Mouse (Mus musculus): ENCODE measurements around the gene Ikbkg.
"Not testable (repeated sequence)": the region's sequence is repeated elsewhere in the genome, so short reads cannot be mapped to it uniquely, and the experiment has no call there.

Ikbkg gene

DNA sequence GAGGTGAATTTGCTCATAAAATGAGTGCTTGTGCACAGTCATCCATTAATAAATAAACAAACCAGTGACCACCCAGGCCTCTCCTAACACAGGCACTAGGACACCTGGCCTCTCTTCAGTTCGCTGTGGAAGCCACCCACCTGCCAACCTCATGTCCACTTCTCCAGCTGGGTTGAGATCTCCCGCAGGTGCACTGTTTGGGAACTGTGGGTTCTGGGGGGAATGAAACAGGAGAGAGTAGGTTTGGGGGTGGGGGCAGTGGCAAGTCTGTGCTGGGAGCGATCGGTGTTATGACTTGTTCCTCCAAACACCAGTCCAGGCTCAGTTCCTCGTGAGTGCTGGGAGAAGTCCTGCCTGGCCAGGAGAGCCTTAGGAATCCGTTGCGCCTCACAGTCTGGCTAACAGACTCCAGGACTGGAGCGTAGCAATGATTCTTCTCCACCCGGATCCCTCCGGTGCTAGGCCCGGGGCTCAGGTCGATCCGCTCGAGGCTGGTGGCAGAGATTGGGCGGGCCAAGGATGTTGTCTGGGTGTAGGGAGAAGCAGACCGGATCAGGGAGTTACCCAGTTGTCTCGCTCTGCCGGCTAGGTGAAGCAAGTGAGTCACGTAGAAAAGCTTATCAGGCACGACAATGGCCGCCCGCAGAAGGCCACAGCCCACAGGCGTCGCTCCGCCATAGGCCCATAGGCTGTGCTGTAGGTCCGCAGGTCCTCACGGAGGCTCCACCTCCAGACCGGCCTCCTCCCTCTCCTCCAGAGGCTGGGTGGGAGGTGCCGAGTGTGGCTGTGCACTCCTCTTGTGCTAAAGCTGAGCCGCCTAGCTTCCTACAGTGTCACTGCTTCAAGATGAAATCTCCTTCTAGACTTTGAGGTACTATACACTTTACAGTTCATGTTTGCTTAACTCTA, at the start of gene Ikbkg, which contains the start of gene Fam3a:
Gene Ikbkg (plus strand): TSS at position 756 of the 909 bp plus-strand sequence.
Gene Fam3a (minus strand): TSS at position 738 of the 909 bp plus-strand sequence.
- DNase-seq (ENCODE audit: low read depth, low spot score) = peak; percentile 63

DNA sequence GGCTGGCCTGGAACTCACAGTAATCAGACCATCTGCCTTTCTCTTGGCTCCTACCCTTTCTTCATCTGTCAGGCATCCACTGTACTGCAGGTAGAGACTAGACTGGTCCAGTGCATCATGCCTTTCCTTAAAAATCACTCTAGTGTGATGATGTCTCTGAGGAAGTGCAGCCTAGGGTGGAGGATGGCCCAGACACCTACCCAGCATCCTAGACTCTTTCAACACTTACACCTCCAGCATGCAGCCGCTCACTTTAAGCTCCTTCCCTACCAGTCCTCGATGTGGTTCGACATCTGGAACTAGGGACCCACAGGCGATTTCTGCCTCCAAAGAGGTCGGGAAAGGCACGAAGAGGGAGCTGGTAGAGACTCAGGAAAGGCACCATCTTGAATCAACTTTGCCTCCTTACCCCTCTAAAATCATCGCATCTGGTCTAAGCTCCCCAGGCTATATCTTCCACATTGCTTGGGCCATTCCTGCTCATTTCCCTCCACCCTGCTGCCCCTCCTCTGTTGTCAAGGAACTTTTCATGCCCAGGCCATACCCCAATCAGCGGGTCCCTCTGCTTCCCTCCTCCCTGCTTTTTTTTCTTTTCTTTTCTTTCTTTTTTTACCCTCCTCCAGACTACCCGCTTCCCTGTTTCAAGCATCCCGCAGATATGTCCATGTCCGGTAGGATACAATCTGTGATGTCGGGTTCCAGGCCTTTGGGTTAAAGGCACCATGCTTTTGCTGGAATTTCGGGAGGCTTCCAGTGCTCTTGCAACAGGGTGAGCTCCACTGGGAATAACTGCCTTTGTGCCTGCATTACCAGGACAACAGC, 40.2 kb upstream of the Ikbkg start:
- no peak for DNase-seq (ENCODE audit: low read depth, low spot score)

DNA sequence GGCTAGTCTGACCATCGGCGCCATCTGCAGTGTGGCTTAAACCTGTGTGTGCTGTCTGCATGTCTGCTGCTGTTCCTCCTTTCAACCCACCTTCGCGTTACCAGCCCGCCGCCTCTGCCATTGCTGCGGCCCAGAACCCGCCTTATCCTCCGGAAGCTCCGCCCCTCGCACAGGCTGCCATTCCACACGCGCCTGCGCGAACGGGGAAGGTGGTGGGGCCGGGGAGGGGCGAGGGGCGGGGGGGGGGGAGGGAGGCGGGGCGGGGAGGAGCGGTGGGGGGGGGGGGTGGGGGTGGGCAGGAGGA, 39.7 kb upstream of the Ikbkg start, which contains the start of gene Lage3:
Gene Lage3 (minus strand): TSS at position 152 of the 304 bp plus-strand sequence.
- peak; percentile 72 for DNase-seq (ENCODE audit: low read depth, low spot score)

DNA sequence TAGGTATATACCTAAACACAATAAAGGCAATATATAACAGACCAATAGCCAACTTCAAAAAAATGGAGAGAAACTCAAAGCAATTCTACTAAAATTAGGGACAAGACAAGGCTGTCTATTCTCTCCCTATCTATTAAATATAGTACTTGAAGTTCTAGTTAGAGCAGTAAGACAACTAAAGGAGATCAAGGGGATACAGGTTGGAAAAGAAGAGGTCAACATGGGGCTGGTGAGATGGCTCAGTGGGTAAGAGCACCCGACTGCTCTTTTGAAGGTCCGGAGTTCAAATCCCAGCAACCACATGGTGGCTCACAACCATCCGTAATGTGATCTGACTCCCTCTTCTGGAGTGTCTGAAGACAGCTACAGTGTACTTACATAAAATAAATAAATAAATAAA, 36.0 kb upstream of the Ikbkg start:
- DNase-seq (ENCODE audit: low read depth, low spot score) = not testable (repeated sequence)

DNA sequence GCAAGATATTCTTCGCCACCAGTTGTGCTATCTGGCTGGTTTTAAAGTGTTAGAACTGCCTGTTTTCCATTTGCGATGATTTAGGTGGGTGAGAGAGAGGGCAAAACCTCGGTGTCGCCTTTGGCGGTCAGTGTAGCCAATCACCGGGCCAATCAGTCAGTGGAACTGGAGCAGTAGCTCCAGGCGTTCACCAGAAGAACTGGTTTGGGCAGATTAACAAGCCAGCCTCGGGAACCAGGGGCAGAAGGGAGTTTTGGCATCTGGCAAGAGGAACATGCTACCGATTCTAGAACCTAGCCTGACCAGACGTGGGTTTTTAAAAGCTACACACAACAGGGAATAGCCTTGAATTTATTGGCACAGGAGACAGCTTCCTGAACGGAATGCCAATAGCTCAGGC, 33.9 kb upstream of the Ikbkg start:
- DNase-seq (ENCODE audit: low read depth, low spot score) = no peak

DNA sequence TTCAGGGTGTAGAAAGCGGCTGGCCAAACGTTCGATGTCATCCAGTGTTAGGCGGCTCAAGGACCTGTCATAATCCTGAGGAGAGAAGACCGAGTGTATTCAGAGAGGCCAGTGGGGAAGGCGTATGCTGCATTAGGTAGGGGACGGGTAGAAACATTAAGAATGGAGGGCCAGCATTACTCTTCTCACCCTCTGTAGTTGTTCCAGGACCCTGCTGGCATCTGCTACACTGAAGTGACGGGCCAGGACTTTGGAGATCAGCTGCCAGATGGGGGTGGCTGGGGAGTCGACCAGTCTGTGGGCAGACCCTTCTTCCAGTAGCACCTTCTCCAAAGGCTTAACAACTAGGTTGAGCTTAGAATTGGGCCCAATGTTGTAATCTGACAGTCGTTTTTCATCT, 25.6 kb upstream of the Ikbkg start:
- DNase-seq (ENCODE audit: low read depth, low spot score) = no peak

DNA sequence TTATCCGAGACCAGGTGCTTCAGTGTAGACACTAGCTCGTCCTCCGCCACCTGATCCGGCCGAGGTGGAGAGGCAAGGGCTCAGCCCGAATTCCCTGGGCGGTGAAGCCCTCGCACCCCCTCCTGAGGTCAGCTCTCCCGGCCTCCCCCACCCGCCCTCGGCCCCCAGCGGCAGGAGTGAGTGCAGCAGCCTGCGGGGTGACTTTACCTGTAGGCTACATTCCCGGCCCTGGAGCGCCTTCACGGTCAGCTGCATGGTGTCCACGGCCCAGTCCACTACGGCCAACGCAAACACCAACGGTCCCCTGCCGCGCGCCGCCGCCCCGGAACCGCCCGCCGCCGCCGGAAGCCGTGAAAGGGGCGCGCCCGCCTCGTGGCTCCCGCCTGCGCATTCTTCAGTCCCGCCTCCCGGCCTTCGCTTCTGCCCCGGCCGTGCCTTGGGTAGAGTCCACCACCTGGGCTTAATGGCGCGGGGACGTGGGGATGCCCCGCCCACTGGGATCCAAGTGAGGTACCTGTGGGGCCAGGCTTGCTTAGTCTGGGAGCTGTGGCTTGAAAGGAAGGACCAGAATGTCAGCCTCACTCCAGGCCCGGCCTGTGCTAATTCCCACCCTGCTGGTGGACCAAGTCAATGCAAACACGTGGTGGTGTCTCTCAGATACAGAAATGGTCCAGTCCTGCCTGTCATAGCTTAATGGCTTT, 24.7 kb upstream of the Ikbkg start:
- DNase-seq (ENCODE audit: low read depth, low spot score) = peak; percentile 35

DNA sequence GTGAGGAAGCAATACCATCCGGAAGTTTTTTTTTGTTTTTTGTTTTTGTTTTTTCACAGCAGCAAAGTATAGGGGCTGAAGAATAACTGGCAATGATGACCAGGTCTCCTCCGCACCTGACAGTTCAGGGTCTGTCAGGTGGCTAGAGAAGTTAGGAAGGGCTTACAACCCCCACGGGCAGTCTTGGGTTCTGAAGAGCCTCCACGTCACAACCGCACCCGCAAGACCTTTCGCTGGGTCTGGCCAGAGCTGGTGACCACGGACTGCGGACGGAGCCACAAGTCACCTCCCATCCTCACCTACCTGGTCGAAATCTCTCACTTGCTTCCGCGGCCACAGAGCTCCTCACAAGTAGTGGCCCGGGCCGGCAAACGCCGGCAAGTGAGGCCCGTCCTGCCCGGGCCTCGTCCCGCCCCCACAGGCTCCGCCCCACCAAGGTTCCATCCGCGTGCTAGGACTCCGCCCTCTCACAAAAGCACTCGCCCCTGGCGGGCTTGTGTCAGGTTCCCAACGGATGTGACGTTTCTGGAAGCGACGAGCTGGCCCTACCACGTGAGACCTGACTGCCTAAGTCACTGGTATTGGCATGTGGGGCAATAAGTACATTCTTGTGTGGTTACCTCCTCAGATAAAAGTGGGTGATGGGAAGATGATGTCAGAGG, 20.1 kb upstream of the Ikbkg start, which contains the start of the genes Ubl4a and Slc10a3:
Gene Ubl4a (minus strand): TSS at position 331 of the 662 bp plus-strand sequence.
Gene Slc10a3 (minus strand): TSS at position 462 of the 662 bp plus-strand sequence.
- peak; percentile 58 for DNase-seq (ENCODE audit: low read depth, low spot score)

DNA sequence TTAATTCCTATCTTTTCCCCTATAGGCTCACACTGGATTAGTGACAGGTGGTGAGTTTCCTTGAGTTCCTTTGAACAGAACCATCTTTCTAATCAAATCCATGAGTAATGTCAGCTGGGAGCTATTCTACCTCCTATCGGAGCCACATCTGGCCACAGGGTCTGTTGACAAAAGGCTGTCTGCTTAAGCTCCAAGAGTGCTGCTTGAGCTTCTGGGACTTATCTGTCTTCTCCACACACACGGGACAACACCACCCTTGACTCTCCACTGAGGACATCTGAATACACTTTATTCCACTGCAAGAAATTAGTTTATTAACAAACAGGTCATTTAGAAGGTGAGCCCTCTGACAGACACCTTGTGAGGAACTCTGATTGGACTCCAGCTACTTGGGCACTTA, 8.6 kb upstream of the Ikbkg start:
- DNase-seq (ENCODE audit: low read depth, low spot score) = no peak

DNA sequence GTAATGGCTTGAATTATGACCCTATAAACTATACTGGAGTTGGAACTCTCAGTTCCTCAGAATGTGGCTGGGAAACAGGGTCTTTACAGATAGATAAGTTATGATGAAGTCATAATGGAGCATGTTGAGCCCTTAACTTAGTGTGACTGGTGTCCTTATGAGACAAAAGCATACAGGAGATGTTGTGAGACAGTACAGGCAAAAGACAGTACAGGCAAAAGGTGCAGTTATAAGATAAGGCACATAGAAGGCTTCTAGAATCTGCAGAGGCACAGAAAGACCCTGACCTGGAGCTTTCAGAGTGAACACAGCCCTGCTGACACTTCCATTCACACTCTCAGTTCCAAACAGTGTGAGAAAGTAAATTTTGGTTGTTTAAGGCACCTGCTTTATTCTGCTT, 4.9 kb upstream of the Ikbkg start:
- DNase-seq (ENCODE audit: low read depth, low spot score) = no peak

DNA sequence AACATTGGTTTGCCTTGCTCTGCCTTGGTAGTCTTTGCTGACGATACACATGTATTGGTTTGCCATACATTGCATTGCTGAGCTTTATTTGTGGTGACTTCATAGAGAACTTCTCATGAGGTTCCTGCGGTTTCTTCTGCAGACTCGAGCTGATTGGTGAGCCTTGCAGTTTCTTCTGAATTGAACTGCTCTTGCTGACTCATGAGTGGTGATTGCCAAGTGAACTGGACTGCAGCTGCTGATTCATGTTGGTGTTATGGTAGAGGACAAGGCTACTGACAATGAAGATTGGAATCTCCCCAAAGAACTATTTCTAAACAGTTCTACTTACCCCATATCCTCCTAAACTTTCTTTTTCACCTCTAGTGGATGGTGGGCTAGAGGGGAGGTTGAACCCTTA, 7.0 kb downstream of the Ikbkg start:
- no peak for DNase-seq (ENCODE audit: low read depth, low spot score)

DNA sequence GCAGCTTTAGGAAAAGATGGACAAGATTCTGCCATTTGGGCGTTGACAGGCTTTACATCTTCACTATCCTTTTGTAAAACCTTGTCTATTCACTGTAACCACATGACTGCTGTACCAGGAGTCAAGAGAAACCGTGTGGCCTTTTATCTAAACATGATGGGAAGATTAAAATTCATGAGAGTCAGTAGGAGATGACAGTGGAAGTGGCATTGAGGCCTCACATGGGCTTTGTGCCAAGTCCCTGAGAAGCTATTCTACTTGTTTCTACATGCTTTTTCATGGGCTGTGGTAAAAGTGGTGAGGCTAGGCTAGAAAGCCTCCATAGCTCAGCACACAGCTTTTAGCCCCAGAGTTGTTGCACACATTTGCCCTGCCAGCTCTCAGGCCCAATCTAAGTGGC, 15.2 kb downstream of the Ikbkg start:
- no peak for DNase-seq (ENCODE audit: low read depth, low spot score)

DNA sequence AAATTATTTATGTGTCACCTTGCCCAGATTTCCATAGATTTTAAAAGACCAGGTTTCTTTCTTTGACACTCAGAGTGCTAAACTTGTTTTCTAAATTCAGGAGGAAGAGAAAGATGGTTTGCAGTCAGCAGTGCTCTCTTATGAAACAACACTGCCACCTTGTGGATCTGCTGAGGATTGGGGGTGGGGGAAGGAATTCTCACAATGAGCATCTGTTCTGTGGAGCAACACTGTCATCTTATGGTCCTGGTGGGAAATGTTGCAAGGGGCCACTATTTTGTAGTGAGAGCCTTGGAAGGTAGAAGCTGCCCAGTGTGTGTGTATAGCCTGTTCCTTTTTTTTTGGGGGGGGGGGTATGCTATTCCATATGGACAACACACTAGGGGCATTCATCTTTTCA, 20.3 kb downstream of the Ikbkg start:
- DNase-seq (ENCODE audit: low read depth, low spot score) = peak; percentile 72

DNA sequence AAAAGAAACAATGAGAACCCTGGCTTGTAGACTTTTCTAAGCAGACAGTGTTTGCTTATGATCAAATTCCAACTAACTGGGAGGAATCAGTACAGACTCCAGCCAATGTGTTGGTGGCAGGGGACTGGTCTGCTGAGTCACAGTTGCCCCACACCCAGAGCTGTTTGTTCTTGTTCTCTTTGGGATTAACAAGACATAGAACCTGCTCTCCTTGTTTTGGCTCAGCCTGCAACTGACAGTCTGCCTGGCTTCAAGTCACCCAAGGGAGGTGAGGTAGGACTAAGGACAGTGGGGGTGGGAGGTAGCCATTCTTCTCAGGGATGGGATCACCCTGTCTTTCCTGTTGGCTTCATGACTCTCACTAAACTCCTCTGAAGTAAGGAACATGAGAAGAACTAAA, 31.4 kb downstream of the Ikbkg start:
- DNase-seq (ENCODE audit: low read depth, low spot score) = no peak

DNA sequence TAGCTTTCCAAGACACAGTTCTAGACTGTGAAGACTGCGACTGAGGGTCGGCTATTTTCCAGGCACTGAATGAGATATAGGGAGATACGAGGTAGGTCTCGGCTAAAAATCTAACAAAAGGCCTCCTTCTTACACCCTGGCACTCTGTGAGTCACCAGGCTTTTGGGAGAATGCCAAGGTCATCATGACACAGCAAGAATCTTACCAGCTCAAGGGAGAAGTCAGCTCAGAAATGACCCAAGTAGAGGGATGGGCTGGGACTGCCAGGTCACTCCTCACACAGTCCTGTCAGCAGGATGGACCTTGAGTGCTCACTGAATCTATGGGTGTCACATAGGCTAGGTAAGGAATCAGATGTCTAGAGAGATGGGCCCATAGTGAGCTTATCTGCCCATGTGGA, 32.1 kb downstream of the Ikbkg start:
- DNase-seq (ENCODE audit: low read depth, low spot score) = no peak

DNA sequence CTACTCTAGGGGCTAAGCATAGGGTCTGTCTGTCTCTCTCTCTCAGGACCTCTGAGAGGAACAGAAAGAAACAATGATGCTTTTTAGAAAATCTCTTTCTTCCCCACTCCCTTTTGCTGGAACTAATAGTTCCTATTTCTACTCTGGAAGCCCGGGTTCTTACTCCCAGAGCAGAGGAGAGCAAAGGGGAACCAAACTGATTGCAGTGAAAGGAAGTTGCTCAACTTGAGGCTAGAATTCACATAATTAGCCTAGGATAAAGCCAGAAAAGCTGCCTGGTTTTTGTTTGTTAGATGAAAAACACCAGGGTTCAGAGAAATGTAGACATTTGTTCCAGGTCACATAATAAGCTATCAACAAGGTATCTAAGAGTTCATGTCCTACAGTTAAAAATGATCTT, 33.2 kb downstream of the Ikbkg start:
- no peak for DNase-seq (ENCODE audit: low read depth, low spot score)

DNA sequence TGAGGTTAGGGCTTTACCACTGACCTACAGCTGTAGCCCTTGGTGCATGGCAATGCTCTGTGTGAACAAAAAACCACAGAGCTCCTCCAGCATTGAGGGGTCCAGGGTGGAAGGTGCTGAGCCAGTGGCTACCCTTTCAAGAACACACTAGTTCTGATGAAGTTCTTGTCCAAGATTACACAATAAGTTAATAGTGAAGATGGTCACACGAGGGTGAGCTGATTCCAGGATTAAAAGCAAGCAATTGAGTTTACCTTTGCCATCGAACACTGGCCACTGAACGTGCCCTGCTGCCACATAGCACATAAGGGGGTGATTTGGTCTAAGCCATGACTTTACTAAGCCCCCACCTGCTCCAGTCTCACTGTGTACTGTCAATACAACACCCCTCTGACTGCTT, 34.0 kb downstream of the Ikbkg start:
- no peak for DNase-seq (ENCODE audit: low read depth, low spot score)

DNA sequence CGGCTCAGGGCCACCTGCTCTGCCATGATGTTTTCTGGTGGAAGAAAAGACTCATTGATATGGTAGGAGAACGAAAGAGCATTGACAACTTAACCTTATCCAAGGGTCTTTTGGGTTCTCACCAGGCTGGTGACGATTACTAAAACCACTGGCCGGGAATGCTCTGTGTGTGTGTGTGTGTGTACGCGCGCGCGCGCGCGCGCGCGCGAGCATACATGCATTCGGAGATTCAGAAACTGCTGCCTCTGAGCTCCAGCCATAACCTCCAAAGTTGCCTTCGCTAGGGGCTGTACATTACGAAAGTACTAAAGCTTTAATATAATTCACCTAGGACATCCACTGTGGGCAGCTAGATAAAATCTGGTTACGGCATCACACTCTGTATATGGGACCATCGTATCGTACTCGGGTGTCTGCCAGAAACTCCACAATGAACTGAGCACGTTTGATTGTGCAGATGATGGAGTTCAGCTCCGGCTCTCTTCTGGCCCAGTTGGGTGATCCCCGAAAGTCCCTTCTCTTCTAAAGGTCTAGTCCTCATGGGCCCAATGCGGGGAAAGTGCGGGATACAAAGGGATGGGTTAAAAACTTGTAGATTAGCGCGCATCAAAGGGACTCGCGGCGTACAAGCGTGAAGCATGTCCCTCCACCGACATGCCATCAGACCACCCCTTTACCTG, 35.2 kb downstream of the Ikbkg start:
- no peak for DNase-seq (ENCODE audit: low read depth, low spot score)

DNA sequence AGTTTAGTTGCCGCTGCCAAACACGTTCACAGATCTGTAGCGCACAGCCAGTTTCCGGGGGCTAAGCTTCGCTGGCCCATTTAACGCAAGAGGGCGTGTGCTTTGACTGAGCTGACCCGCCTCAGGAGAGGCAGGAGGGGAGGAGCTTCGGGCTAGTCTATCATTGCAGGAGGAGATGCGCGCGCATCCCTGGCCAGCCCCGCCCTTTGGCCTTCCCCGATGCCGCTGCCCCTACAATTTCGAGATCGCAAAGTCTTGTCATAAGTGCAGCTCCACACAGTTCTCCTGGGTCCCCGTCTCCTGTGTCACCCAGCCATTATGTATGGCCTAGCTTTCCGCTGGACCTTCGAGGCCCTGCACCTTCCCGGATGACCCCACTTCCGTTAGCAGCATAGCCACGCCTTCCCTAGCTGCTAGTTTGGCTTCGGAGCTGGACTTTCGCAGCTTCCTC, 35.8 kb downstream of the Ikbkg start, which contains the start of gene G6pdx:
Gene G6pdx (minus strand): TSS at position 369 of the 451 bp plus-strand sequence.
- DNase-seq (ENCODE audit: low read depth, low spot score) = peak; percentile 73

DNA sequence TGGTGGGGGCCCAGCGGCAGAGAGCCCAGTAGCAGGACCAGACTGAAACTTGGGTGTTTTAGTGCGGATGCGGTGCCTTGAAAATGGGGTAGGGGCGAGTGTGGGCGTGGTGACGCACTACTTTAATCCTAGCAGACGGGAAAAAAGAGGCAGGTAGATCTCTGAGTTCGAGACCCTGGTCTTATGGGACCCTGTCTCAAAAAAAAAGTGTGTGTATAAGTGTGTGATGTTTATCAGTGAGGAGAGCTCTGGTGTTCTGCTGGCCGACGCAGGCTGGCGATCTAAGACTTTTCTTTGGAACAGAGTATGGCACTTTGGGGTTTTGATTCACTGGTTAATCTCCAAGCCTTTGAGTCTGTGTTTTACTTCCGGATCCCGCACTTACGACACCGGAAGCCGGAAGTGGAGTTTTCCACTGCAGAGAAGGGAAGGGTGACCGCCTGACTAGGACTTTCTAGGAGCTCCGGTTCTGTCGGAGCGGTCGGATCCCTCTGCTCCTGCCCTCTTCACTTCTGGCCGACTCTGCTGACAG, 36.3 kb downstream of the Ikbkg start:
- DNase-seq (ENCODE audit: low read depth, low spot score) = peak; percentile 72
